Mouse (Mus musculus): ENCODE results near the gene Kcne3. TPM values are rescaled to one million over a fixed set of nuclear protein-coding genes. Genes with fewer than 3 reads are reported as not detected.

Kcne3 gene
- polyA plus RNA-seq, 1 experiment from 2014 or later, result 0.98 TPM

DNA sequence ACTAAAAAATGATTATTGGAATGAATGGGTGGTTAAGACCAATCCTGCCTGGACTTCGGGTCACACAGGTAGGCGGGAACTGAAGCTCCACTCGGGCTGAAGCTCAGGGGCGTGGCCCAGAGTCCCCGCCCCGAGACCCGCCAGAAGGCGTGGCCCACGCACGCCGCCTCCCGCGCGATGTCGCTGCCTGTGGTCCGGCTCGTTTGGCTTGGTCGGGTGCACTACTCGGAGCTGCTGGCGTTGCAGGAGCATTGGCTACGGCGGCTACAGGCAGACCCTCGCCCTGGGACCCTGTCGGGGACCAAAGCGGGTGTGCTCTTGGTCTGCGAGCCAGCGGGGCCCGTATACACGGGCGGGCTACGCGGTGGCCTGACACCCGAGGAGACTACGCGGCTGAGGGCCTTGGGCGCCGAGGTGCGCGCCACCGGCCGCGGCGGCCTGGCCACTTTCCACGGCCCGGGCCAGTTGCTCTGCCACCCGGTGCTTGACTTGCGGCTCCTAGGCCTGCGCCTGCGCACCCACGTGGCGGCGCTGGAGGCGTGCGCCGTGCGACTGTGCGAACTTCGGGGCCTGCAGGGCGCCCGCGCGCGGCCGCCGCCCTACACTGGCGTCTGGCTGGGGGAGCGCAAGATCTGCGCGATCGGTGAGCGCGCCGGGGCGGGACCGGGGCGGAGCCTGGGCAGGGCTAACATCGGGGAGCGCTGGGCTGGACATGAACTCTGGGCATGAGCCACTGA is 17.0 kb upstream of the Kcne3 start, which contains the start of gene Lipt2:
Gene Lipt2 (plus strand): TSS at position 173 of the 737 bp plus-strand sequence.
- under 1% methylated on average over 78 of the region's 78 CpGs for WGBS
- peak within 1 kb of the TSS; percentile 95 for H3K4me2 ChIP-seq
- 0 out of 2 replicates have a peak, but pooled peaks cover 3% of the 10 kb centered on the region for H3K27me3 ChIP-seq (replicated peaks)
- H3K9ac ChIP-seq, result peak within 1 kb of the TSS; percentile 98
- peak within 1 kb of the TSS; percentile 95 for H3K27ac ChIP-seq
- peaks cover 9% of the 10 kb centered on the region for H3K4me1 ChIP-seq
- ATAC-seq (replicated peaks), result peak; percentile 99
- peak within 1 kb of the TSS; percentile 99 for H3K4me3 ChIP-seq
- H3K36me3 ChIP-seq (replicated peaks), result no peaks in the 10 kb centered on the region
- H3K9me3 ChIP-seq, result no peaks in the 10 kb centered on the region

DNA sequence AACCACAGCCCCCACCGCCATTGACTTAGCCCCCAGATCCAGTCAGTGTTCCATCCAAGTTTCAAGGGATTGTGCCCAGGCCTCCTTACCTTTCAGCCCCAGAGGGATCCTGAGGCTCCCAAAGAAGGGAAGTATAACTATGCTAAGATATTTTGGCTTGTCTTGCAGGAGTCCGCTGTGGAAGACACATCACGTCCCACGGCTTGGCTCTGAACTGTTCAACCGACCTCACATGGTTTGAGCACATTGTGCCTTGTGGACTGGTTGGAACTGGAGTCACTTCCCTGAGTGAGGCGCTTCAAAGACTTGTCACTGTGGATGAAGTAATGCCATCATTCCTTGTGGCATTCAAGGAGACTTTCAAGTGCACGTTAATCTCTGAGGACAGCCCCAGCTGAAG is 16.3 kb upstream of the Kcne3 start:
- H3K4me2 ChIP-seq, result peak overlapping the region; percentile 95
- H3K4me3 ChIP-seq, result peak overlapping the region; percentile 99
- 68% methylated on average over 7 of the region's 7 CpGs for whole genome bisulfite sequencing
- 0 out of 2 replicates have a peak, but pooled peaks cover 3% of the 10 kb centered on the region for H3K27me3 ChIP-seq (replicated peaks)
- peaks cover 9% of the 10 kb centered on the region for H3K4me1 ChIP-seq
- H3K36me3 ChIP-seq (replicated peaks), result no peaks in the 10 kb centered on the region
- no peaks in the 10 kb centered on the region for H3K9me3 ChIP-seq
- peak overlapping the region; percentile 95; the same call in 1 of the 2 replicates for H3K27ac ChIP-seq
- peak overlapping the region; percentile 98 for H3K9ac ChIP-seq
- ATAC-seq (replicated peaks), result peak; percentile 21; the same call in 1 of the 2 replicates

DNA sequence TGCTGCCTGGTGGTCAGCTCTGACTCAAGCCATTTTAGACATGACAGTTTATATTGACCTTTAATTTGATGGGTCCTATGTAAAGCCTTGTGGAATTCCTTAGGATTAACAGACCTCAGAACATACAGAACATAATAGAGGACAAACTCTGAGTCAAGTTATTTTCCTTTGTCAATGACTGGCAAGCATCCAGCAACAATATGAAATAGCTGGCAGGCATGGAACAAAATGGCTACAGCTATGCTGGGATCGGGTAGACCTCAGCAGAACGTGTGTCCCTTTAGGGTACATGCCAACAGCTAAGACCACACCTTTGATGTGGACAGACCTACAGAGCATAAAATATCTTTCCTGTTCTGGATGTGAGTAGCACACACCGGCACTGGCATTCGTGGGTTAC is 12.8 kb upstream of the Kcne3 start:
- no peak overlapping the region for H3K4me3 ChIP-seq
- H3K9me3 ChIP-seq, result no peaks in the 10 kb centered on the region
- H3K4me2 ChIP-seq, result no peak overlapping the region
- peaks cover 9% of the 10 kb centered on the region for H3K4me1 ChIP-seq
- H3K27me3 ChIP-seq (replicated peaks), result no peaks in the 10 kb centered on the region
- no peaks in the 10 kb centered on the region for H3K36me3 ChIP-seq (replicated peaks)
- 82% methylated on average over 4 of the region's 4 CpGs for WGBS
- no peak for ATAC-seq (replicated peaks)
- no peak overlapping the region for H3K9ac ChIP-seq
- H3K27ac ChIP-seq, result no peak overlapping the region

DNA sequence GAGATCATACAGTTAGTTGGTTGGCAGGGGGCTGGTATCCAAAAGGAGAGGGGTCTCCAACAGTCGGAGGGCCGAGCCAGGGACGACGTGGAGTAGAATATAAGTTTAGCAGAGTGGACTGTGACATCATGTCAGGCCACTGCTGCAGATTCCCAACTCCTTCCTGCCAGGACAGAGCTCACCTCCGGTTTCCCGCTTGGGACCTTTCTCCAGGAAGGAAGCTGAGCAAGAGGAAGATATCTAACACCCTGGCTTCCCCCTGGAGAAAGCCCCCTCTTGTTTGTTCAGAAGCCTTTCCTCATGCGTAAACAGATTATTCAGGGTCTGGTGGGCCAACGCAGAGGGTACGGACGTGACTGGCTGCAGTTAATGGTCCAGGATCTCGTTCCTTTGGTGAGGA is 7.6 kb upstream of the Kcne3 start:
- Histone ChIP-seq H3K9ac (no peak overlapping the region), H3K36me3 (replicated peaks) (no peaks in the 10 kb centered on the region), H3K4me2 (no peak overlapping the region), H3K9me3 (no peaks in the 10 kb centered on the region), H3K4me1 (no peaks in the 10 kb centered on the region), H3K27ac (no peak overlapping the region), H3K27me3 (replicated peaks) (no peaks in the 10 kb centered on the region), H3K4me3 (no peak overlapping the region)
- 78% methylated on average over 11 of the region's 11 CpGs for WGBS
- no peak for ATAC-seq (replicated peaks)

DNA sequence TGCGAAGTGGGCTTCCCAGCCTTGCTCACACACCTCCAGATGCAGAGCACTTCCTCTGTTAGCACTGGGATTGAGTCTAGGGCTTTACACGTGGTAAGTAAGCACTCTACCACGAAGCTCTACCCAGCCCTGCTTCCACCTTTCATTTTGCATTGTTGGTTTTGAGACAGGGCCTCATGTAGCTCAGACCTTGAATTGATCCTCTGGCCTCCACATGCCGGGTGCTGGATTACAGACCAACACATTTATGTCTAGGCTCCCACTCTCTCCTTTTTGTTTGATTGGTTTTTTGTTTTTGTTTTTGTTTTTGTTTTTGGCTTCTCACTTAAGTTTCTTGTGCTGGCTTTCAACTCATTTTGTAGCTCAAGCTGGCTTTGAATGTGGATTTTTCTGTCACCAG is 5.5 kb upstream of the Kcne3 start:
- Histone ChIP-seq H3K4me3 (no peak overlapping the region), H3K4me1 (no peaks in the 10 kb centered on the region), H3K36me3 (replicated peaks) (no peaks in the 10 kb centered on the region), H3K27ac (no peak overlapping the region), H3K9ac (no peak overlapping the region), H3K27me3 (replicated peaks) (no peaks in the 10 kb centered on the region), H3K4me2 (no peak overlapping the region), H3K9me3 (no peaks in the 10 kb centered on the region)
- ATAC-seq (replicated peaks), result no peak
- 71% methylated on average over 4 of the region's 4 CpGs for WGBS

DNA sequence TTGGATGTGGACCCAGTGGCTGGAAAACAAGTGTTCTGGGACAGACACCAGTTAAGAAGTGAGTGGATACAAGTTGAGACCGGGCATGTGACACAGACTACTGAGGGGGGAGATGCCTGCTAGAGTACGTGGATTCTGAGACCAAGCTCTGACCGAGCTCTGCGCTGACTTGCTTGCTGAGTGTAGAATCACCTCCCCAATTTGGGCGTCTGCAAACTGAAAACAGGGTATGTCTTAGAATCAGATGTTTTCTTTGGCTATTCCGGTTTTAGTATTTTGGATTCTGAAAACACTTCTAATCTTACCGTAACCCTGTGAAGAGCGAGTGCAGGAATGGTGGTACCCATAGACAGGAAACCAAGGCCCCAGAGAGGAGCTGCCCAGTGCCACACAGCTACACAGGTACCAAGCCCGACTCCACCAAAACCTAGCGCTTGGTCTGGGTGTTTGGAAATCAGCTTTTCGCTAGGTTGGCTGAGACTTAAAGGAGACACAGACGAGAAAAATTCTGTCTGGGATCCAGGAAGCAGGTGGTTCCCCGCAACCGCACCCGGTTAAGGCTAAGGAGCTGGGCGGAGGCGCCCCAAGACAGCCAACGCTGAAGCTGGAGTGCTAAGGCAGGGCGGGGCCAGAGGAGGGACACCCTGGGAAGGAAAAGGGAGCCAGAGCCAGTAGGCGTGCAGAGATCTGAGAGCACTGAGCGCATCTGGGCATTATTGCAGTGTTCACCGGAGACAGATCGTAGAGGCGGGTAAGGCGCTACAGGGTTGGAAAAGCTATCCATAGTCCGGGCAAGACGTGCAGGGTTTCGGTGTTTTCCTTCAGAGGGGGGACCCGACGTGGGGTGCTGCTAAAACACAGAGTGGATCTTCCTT is 2.0 kb downstream of the Kcne3 start:
- 0 out of 2 replicates have a peak, but pooled peaks have one; percentile 60 for ATAC-seq (replicated peaks)
- WGBS, result 8% methylated on average over 30 of the region's 30 CpGs
- peaks cover 41% of the 10 kb centered on the region for H3K27me3 ChIP-seq (replicated peaks)

DNA sequence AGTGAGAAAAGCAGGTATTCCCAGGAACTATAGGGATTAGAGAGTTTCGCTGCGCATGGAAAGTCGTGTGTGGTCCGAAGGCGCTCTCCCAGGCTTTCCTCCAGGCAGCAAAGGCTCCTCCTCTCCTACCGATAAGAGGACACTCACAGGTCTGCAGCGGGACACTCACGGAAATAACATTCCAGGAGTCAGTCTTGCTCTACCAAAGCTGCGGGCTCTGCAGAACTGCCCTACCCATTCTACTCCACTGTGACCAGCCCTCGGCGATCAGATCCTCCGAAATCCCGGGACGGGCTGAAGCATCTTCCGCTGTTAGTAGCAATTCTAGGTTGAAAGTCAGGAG is 2.6 kb downstream of the Kcne3 start:
- Histone ChIP-seq H3K36me3 (replicated peaks) (no peaks in the 10 kb centered on the region), H3K9ac (0 out of 2 replicates have a peak overlapping the region, but pooled peaks have one; percentile 18), H3K27ac (no peak overlapping the region), H3K4me1 (peaks cover 13% of the 10 kb centered on the region), H3K4me3 (peak overlapping the region; percentile 30), H3K9me3 (no peaks in the 10 kb centered on the region), H3K27me3 (replicated peaks) (peaks cover 41% of the 10 kb centered on the region), H3K4me2 (peak overlapping the region; percentile 57)
- no peak for ATAC-seq (replicated peaks)
- WGBS, result 1% methylated on average over 15 of the region's 15 CpGs

More for the DNA sequence above, 2.0 kb downstream of the Kcne3 start:
- Histone ChIP-seq H3K4me1 (peaks cover 13% of the 10 kb centered on the region), H3K9ac (peak overlapping the region; percentile 18; the same call in 1 of the 2 replicates), H3K27ac (no peak overlapping the region), H3K4me3 (peak overlapping the region; percentile 30), H3K4me2 (peak overlapping the region; percentile 57), H3K36me3 (replicated peaks) (no peaks in the 10 kb centered on the region), H3K9me3 (no peaks in the 10 kb centered on the region)

DNA sequence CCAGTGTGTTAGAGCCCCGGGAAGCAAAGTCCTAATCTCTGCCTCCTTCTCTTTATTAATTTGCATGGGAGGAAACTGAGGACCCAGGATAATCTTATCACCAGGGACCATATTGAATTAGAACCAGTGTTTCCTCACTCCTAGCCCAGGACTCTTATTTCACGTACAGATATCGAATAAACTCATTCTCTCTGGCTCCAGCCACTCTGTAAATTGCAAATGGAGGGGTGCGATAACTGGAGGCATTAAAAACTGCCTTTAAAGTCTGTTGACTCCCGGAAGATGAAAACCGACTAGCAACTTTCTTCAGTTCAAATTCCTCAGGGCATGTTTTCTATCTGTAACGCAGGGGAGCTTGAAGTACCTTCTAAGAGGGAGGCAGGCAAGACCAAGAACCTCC is 3.1 kb downstream of the Kcne3 start:
- no peak overlapping the region for H3K4me3 ChIP-seq
- H3K4me2 ChIP-seq, result peak overlapping the region; percentile 57
- peaks cover 13% of the 10 kb centered on the region for H3K4me1 ChIP-seq
- H3K27ac ChIP-seq, result no peak overlapping the region
- H3K9me3 ChIP-seq, result no peaks in the 10 kb centered on the region
- no peak overlapping the region for H3K9ac ChIP-seq
- no peaks in the 10 kb centered on the region for H3K36me3 ChIP-seq (replicated peaks)
- H3K27me3 ChIP-seq (replicated peaks), result peaks cover 41% of the 10 kb centered on the region
- WGBS, result 56% methylated on average over 7 of the region's 7 CpGs
- ATAC-seq (replicated peaks), result no peak

DNA sequence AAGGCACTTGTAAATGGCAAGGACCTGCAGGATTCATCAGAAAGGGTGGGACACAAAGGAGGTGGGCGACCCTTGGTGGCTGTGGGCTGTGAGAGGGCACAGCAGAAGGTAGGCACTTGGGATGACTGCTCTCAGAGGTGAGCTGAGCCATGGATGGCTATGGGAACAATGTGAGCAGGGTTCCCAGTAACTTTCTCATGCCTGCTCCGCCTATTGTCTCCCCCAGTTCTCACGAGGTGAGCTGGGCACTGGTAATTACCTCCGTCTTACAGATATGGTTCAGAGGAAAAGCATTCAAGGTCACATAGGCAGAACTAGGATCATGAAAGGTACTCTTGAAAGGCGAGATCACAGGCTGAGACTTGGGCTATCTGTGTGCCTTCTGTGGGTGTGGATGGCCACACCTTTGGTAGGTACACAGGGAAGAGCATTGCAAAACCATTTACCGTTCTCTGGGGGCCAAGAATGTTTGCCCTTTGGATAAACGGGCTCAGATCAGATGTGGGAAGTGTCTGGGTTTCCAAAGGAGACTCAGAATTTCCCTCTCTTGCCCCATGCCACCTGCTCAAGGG is 3.6 kb downstream of the Kcne3 start:
- 74% methylated on average over 7 of the region's 7 CpGs for WGBS

DNA sequence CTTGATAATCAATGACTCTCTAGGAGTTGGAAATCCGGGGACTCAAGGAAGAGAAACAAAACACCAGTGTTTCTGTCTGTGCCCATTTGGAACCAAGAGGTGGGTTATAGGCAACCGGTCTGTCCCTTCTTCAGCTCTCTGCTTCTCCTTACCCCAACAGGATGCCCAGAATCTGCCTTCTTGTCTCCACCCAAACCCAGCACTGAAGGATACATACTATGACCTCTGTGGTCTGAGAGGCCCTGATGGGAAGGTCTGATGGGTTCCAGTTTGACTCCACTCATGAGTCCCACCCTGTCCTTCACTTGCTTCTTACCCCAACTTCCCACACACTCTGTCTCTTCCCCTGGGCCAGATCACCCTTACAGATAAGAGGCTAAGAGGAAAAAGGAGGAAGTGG is 4.9 kb downstream of the Kcne3 start:
- no peak overlapping the region for H3K4me2 ChIP-seq

More for the DNA sequence above, 3.6 kb downstream of the Kcne3 start:
- Histone ChIP-seq H3K4me3 (no peak overlapping the region), H3K4me1 (peaks cover 13% of the 10 kb centered on the region), H3K9ac (no peak overlapping the region), H3K36me3 (replicated peaks) (no peaks in the 10 kb centered on the region), H3K27me3 (replicated peaks) (peaks cover 41% of the 10 kb centered on the region), H3K9me3 (no peaks in the 10 kb centered on the region), H3K4me2 (no peak overlapping the region), H3K27ac (no peak overlapping the region)
- no peak for ATAC-seq (replicated peaks)

DNA sequence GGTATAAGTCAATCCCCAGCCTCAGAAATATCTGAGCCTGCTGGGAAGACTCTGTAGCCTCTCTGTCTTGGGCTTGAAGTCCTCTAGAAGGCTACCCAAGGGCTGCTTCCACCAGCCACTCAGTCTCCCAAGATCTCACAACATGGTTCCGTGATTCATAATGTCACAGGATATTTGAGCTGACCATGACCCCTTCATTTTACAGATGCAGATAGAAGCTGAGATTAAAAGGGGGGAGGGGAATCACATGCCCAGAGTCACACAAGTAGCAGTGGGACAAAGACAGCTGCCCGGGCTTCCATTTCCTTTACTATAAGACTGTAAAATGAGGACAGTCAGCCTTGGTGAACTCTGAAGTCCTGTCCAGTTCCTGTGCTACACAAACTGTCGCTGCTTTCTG is 5.3 kb downstream of the Kcne3 start:
- Histone ChIP-seq H3K27me3 (replicated peaks) (peaks cover 40% of the 10 kb centered on the region), H3K27ac (no peak overlapping the region), H3K4me1 (peaks cover 13% of the 10 kb centered on the region), H3K4me2 (no peak overlapping the region), H3K4me3 (no peak overlapping the region), H3K36me3 (replicated peaks) (no peaks in the 10 kb centered on the region), H3K9ac (no peak overlapping the region), H3K9me3 (no peaks in the 10 kb centered on the region)
- 80% methylated on average over 3 of the region's 3 CpGs for WGBS
- no peak for ATAC-seq (replicated peaks)

More for the DNA sequence above, 4.9 kb downstream of the Kcne3 start:
- 77% methylated on average over 2 of the region's 2 CpGs for WGBS
- Histone ChIP-seq H3K4me3 (no peak overlapping the region), H3K4me1 (peaks cover 13% of the 10 kb centered on the region), H3K9me3 (no peaks in the 10 kb centered on the region), H3K27ac (no peak overlapping the region), H3K27me3 (replicated peaks) (peaks cover 40% of the 10 kb centered on the region), H3K36me3 (replicated peaks) (no peaks in the 10 kb centered on the region), H3K9ac (no peak overlapping the region)
- ATAC-seq (replicated peaks), result no peak

DNA sequence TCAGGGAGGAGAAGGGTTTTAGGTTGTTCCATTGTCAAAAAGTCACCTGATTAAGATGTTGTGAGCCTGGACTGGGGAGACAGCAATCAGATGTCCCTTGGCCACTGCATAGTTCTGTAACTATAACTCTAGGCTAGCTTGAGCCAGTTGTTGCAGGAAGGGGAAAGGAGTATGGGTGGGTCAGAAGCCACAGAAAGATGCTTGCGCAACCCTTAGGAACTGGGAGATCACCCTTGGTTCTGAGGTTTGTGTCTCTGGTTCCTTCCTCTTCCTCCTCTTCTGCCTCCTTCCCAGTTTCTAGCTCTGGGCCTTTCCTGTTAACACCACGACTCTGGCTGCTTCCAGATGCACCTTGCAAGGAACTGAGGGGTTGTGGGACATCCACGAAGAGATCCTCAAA is 6.1 kb downstream of the Kcne3 start:
- ATAC-seq (replicated peaks), result no peak
- H3K4me3 ChIP-seq, result no peak overlapping the region
- no peaks in the 10 kb centered on the region for H3K9me3 ChIP-seq
- 79% methylated on average over 3 of the region's 3 CpGs for whole genome bisulfite sequencing
- peaks cover 13% of the 10 kb centered on the region for H3K4me1 ChIP-seq
- H3K27me3 ChIP-seq (replicated peaks), result peaks cover 32% of the 10 kb centered on the region
- no peaks in the 10 kb centered on the region for H3K36me3 ChIP-seq (replicated peaks)
- no peak overlapping the region for H3K4me2 ChIP-seq
- H3K9ac ChIP-seq, result no peak overlapping the region
- no peak overlapping the region for H3K27ac ChIP-seq
